Mouse (Mus musculus): ENCODE measurements around the gene Olfr218. TPM values are rescaled to one million over a fixed set of nuclear protein-coding genes. Genes with fewer than 3 reads are reported as not detected.
"Not testable (repeated sequence)": the region's sequence is repeated elsewhere in the genome, so short reads cannot be mapped to it uniquely, and the experiment has no call there.

Gene Olfr218
- not detected for total RNA-seq (2021)
- long read RNA-seq, experiment 1, result 0 reads
- long read RNA-seq, experiment 2, result 0 reads

DNA sequence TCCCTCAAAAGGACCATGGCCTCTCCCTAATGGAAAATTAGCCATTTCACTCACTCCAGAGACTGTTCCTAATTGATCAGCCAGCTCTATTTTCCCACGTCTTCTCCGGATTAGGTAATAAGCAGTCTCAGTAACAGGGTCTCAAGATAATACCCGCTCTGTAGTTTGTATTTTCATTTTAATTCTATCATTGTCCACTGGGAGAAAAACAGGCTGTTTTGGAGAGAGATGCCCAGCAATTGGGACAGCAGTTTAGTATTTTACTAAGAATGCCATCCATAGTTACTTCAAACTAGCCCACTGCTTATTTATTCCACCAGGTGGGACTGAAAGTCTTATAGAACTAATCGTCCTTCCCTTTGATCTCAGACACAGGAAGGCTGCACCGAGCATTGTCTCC, at the start of gene Olfr218:
Olfr218 (plus strand) TSS at position 301 of the 400 bp plus-strand sequence.
- no peak for DNase-seq
- intact Hi-C loops (cut with DNase I), result no loop called here

DNA sequence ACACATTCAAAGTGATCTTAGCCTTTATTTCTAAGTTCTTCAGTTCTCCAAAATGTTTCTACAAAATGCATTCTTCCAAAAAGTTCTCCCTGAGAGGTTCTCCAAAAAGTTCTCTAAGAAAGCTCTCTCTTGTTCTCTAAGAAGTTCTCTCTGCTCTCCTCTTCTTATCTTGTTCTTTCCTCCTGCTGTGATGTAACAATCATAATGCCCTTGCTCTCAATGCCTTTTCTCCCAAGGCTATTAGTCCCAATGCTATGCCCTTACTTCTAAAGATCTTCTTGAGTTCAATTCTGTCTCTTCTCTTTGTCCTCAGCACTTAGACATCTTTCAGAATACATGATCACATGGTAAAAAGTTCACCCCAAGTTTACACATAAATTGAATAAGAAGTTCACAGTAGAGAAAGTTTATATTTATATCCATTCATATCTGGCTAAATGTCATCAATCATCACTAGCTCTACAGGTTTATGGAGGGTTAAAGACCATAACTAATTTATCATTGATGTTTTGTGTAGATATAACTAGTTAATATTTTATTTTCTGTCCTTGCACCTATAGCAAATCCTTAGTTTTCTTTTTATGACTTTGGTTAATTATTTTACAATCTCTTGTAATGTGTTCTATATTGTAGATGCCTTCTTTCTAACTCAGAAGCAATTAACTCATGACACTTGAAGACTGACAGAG, 23.3 kb upstream of the Olfr218 start:
- DNase-seq, result no peak
- intact Hi-C loops (cut with DNase I), result no loop called here

DNA sequence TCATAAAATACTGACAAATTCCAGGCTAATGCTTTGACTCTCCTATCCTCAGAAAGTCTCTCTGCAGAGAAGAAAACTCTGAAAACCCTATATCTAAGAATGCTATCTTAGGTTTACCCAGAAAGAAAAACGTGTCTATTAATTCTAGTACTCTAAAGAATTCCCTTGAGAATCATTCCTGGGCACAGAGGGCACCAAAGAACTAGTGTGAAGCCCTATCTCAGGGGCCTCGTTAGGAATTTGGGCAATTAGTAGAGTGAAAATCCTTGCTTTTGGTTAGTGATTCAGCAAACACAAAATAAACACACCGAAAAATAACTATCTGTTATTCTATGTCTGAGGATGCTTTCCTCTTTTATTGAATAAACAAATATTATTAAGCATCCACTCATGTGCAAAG, 7.1 kb upstream of the Olfr218 start, which contains the start of gene Olfr1406:
Olfr1406 (minus strand) TSS at position 101 of the 400 bp plus-strand sequence.
- intact Hi-C loops (cut with DNase I), result no loop called here
- no peak for DNase-seq

DNA sequence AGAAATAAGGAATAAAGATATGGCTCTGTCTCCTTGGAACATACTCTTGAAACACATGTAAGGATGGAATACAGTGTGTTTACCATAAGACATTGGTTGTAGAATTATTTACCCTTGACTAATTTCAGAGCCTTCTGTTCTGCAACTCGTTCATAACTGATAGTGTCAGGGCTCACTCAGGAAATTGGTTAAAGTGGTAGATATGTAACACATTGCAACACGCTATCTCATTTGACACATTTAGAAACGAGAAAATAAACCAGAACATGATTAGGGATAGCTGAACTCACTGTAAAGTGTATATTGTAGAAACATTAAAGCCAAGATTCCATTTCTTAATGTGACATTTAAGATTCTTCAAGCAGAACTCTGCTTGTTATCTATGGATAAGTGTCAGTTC, 5.5 kb upstream of the Olfr218 start:
- DNase-seq, result no peak
- intact Hi-C loops (cut with DNase I), result no loop called here

DNA sequence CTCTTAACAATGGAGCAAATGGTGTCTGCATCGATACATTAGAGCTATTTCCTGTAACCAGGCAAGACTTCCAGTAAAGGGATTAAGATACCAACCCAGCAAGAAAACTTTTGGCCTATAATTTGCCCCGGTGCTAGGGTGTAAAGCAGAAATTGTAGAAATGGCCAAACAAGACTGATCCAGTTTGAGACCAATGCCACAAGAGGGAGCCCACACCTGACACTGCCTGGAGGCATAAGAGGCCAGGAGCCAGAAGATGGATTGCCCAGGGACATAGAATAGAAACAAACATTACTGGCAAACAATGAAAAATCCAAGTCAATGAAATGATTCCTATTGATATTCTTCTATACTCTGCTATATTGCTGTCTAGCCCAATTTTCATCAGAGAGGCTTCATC, 1.2 kb upstream of the Olfr218 start:
- DNase-seq, result no peak
- intact Hi-C loops (cut with DNase I), result no loop called here

DNA sequence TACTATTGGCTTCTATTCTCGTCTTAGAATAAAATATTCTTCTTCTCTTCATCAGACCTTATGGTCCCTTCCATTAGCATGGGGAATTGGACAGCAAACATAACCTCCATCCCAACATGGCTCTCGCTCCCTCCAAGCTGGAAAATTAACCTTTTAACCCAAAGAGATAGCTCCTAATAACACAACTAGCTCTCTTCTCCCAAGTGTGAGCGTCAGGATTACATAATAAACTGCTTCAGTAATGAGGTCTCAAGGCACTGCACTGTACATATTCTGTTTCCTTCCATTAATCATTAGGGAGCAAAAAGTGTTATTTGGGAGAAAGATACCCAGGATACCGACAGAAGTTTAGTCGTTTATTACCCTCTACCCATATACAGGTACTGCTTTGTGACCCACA, 14.5 kb downstream of the Olfr218 start, which contains the start of gene Olfr1404:
Olfr1404 (plus strand) TSS at position 301 of the 400 bp plus-strand sequence.
- DNase-seq, result no peak
- intact Hi-C loops (cut with DNase I), result no loop called here

DNA sequence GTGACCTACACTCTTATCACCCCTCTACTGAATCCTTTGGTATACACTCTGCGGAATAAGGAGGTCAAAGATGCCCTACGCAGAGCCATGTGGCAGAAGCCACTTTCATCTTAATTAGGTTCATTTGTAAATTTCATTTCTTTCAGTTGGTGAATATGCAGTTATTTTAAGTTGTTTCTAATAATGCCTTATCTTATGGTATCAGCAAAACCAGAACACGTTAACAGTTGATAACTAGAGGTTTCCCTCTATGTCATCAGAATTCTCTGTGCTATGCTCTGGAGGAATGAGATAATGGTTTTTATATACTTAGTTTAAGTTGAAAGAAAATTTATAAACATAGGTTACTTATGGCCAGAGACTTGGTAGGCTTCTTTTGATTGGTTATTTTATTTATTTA, 18.9 kb downstream of the Olfr218 start:
- intact Hi-C loops (cut with DNase I), result no loop called here

DNA sequence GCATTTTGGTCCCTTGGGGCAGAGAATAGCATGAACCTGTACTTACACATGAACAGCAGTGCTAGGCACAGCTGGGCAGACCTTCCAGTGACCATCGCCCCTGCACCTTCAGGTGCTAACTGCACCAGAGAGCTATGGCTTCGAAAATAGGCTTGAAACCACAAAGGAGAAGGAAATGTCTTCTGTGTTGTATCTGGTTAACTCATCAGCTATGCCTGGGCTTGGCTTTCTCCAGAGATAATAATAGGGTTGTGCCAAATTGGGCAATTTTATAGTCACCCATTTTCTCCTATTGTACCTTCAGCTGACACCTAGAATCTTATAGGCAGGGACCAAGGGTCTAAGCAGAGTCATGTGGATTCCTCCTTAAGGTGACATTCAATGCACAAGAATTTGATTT, 29.5 kb downstream of the Olfr218 start, which contains the start of gene Fcer1a:
Fcer1a (minus strand) TSS at position 134 of the 400 bp plus-strand sequence.
- intact Hi-C loops (cut with DNase I), result no loop called here

More for the DNA sequence above, 18.9 kb downstream of the Olfr218 start:
- DNase-seq, result no peak

DNA sequence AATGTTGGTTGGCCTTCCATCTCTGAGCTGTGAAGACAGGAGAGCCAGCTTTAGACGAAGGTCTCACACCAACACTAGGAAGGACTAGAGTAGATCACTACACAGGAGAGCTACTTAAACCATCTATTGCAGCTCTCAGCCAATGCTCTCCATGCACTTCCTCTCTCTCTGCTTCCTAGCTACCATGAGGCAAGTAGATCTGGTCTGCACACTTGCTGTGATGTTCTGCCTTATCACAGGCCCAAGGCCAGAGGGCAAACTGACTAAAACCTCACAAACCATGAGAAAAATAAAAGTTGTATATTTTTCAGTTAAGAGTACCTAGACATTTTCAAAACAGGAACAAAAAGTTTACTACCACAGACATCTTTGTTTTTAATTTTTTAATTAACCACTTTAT, 39.4 kb downstream of the Olfr218 start:
- intact Hi-C loops (cut with DNase I); DNase-seq: not testable (repeated sequence)

More for the DNA sequence above, 29.5 kb downstream of the Olfr218 start, which contains the start of gene Fcer1a:
- DNase-seq, result no peak

- DNase-seq, result no peak
- intact Hi-C loops (cut with DNase I), result no loop called here
Measured at GRCm38 (mm10) chr1:173249888-173250287, 52.3 kb downstream of the Olfr218 start.

Other genes starting within 250 kb of the Olfr218 start
- gene Olfr16, start 247.4 kb upstream of the Olfr218 start, total RNA-seq (2021), result not detected
- gene Olfr1408, start 60.4 kb upstream of the Olfr218 start, total RNA-seq (2021), result not detected
- not detected for gene Olfr1406, start 7.2 kb upstream of the Olfr218 start, total RNA-seq (2021)
- gene Olfr1404, start 14.6 kb downstream of the Olfr218 start, total RNA-seq (2021), result not detected
- not detected for gene Fcer1a, start 29.4 kb downstream of the Olfr218 start, total RNA-seq (2021)
- not detected for gene Olfr418, start 68.2 kb downstream of the Olfr218 start, total RNA-seq (2021)
- not detected for gene Mptx2, start 80.0 kb downstream of the Olfr218 start, total RNA-seq (2021)
- gene Ackr1, start 135.9 kb downstream of the Olfr218 start, total RNA-seq (2021), result 1 to 10 TPM in 1 of 2 experiments, under 1 TPM in 1; 0.83 to 1.3 TPM
- gene Aim2, start 153.1 kb downstream of the Olfr218 start, total RNA-seq (2021), result 1 to 10 TPM in 1 of 2 experiments, under 1 TPM in 1; 0.91 to 1.2 TPM
- 1 to 10 TPM; 3.1 to 3.2 TPM for gene Cadm3, start 169.9 kb downstream of the Olfr218 start, total RNA-seq (2021)

Measured in heart, postnatal 14 days (tissue).